Mouse (Mus musculus) lung, postnatal 10 days (tissue): Measurements from ENCODE around the gene Klhl9.

Source experiments
- DNase-seq: peaks from one replicate; pipeline ENCODE4 v3.0.0; 2021

Gene Klhl9

GRCm38 (mm10) chr4:88714281-88714680, 8.0 kb downstream of the Klhl9 start:
- no peak for DNase-seq

DNA sequence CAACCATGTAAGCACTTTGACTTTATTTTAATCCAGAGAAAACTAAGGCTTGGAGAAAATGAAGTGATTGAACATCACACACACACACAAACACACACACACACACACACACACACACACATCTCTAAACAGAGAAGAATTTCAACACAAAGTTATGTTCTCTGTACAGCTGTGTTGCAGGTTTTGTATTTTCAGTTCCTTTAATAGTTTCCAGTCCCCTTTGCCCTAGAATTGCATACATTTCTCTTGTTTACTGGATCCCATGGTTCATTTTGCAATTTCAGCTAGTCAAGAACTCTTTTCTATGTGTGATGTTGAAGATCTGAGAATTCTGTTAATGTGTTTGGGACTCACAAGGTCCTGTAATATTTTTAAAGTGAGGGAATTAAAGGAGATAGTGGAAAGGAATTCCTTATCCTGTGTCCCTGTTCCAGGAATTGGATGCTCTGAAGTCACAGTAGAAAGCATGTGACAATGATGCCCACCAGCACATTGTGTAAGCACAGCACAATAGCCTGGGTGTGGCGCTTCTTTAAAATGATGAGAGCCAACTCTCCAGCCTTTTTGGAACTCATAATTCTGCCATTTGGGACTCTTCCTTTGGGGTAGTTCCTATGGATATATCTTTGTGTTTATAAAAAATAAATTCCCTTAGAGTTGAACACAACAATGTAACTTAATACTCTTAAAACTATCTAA, 15.0 kb downstream of the Klhl9 start:
- no peak for DNase-seq

- DNase-seq = no peak
These were observed 16.3 kb downstream of the Klhl9 start for GRCm38 (mm10) chr4:88705924-88706323.

GRCm38 (mm10) chr4:88699301-88699700, 23.0 kb downstream of the Klhl9 start:
- DNase-seq = no peak

GRCm38 (mm10) chr4:88698781-88699180, 23.5 kb downstream of the Klhl9 start:
- DNase-seq = no peak

- no peak for DNase-seq
These were observed 24.5 kb downstream of the Klhl9 start for GRCm38 (mm10) chr4:88697753-88698152.

DNA sequence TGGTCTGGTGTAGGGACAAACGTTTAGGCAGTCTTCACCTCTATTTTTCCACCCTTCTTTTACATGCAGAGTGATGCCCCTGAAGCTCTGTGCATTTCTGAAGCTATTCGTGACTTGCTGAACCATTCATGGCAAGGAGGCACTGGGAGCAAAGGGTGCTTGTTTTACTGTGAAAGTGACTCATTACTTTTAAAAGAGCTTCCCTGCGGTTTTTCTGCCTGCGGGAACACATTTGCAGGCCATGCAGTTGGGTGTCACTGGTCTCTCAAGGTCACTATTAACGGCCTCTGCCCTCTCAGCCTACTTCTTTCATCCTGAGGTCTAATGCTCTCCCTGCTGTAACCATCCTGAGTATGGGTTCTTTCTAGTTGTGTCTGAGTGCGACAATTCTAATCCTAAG, 25.2 kb downstream of the Klhl9 start:
- DNase-seq = no peak

DNA sequence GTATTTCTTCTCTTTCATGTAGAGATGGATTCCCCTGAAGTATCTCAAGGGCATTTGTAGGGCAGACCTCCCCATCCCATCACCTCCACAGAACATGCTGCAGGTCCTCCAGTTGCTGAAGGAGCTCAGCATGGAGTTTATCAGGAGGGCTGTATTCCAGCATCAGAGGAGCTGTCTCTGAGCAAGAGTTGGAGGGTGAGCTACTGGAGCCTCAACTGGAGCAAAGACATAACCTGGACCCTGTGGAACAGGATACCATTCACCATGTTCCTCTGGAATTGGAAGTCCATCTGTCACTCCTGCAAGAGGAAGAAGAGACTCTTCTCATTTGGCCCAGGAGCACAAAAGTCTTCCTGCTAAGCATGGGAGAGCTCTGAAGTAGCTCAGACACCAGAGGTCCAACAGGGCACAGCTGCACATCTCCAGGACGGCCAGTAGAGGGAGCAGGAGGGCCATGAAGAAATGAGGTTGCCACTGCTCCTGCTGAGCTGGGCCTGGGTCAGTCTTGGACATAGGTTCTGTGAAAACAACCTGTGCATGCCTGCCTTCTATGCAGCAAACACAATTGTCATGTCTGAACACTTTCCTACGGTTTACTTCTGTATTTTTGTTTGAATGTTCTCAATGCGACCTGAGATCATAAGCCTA, 25.9 kb downstream of the Klhl9 start:
- peak; percentile 86 for DNase-seq

DNA sequence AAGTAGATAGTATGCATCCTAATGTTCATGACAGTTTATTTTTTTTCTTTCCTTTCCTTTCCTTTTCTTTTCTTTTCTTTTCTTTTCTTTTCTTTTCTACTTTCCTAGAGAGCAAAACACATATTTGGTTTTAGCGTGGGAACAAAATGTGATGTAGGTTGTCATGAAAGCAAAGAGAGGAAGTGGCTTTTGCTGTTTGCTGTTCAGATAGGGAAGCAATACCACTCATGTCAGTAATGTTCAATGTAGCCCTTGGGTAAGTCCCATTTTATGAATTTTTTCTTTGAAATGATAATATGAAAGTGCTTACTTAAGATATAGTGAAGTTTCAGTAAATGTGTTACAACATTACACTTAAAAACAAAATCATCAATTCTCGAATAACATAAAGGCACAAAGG, 28.9 kb downstream of the Klhl9 start:
- no peak for DNase-seq

- no peak for DNase-seq
These were observed 29.7 kb downstream of the Klhl9 start for GRCm38 (mm10) chr4:88692537-88692936.

GRCm38 (mm10) chr4:88691259-88691658, 31.0 kb downstream of the Klhl9 start, which contains the start of gene Ifnab:
Ifnab (minus strand) TSS chr4:88691359.
- DNase-seq = no peak

- DNase-seq = no peak
These were observed 38.5 kb downstream of the Klhl9 start, which contains the start of gene Ifna2 for GRCm38 (mm10) chr4:88683812-88684211. Ifna2 (minus strand) TSS chr4:88683912.

GRCm38 (mm10) chr4:88681353-88681752, 40.9 kb downstream of the Klhl9 start:
- no peak for DNase-seq

- DNase-seq = peak; percentile 33
These were observed 41.9 kb downstream of the Klhl9 start for GRCm38 (mm10) chr4:88680362-88680761.

GRCm38 (mm10) chr4:88676824-88677223, 45.4 kb downstream of the Klhl9 start, which contains the start of gene Ifna16:
Ifna16 (minus strand) TSS chr4:88676924.
- no peak for DNase-seq
